Mouse (Mus musculus) megakaryocyte, embryonic 14.5 days (primary cell): ENCODE measurements at regions not wholly inside any gene's neighbourhood (a gene's known extent, or its start where the extent isn't known, plus 50 kb on each side); places are given as distances from the start of the nearest gene placed in this dataset.

Source experiments
- H3K27me3 ChIP-seq: replicated peaks from 2 replicates; pipeline ENCODE3; 2012; ENCODE audit warnings: inconsistent platforms
- H3K36me3 ChIP-seq: replicated peaks from 2 replicates; pipeline ENCODE3; 2012; ENCODE audit warnings: low read length, inconsistent platforms, mixed read lengths
- H3K4me1 ChIP-seq: 2 replicates; pipeline ENCODE4 v1.6.1; 2012; ENCODE audit warnings: inconsistent platforms
- H3K4me3 ChIP-seq: replicated peaks from 2 replicates; pipeline ENCODE3; 2012; ENCODE audit warnings: moderate library complexity, mild to moderate bottlenecking, inconsistent platforms
- H3K9me3 ChIP-seq: 2 replicates; pipeline ENCODE4 v1.6.1; 2012; ENCODE audit warnings: inconsistent platforms
- FLI1 ChIP-seq: IDR thresholded peaks from 2 replicates; pipeline ENCODE4 v1.6.1; 2012; ENCODE audit warnings: low read length, inconsistent platforms, mixed read lengths
- GATA1 ChIP-seq: IDR thresholded peaks from 3 replicates; pipeline ENCODE4 v1.6.1; 2012; ENCODE audit warnings: mixed read lengths, low read length, inconsistent platforms, borderline replicate concordance

DNA sequence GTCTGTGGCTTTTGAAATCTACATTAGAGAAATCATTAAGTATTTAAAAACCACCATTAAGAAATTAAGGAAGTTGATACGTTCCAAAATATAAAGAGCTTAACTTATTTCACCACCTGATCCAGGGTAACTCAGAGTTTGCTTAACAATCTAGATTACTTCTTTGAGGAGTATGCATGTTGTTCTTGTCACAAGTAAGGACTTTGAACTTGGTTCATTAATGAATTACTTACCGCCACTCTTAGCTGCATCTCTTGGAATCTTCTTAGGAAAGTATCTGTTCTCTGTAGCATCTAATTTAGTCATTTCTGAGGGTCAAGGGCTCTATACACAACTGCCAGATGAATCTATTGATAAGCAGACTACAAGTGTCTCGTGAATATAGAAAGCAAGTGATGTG, 715.4 kb upstream of the Tbl1xr1 start:
- Histone ChIP-seq H3K36me3 (no peaks in the 10 kb centered on the region), H3K27me3 (no peaks in the 10 kb centered on the region), H3K9me3 (peaks cover 3% of the 10 kb centered on the region; the same call in 1 of the 2 replicates), H3K4me3 (no peak overlapping the region), H3K4me1 (peaks cover 4% of the 10 kb centered on the region; the same call in 1 of the 2 replicates)
- TF ChIP-seq GATA1 = no peak
- no peak for TF ChIP-seq FLI1

DNA sequence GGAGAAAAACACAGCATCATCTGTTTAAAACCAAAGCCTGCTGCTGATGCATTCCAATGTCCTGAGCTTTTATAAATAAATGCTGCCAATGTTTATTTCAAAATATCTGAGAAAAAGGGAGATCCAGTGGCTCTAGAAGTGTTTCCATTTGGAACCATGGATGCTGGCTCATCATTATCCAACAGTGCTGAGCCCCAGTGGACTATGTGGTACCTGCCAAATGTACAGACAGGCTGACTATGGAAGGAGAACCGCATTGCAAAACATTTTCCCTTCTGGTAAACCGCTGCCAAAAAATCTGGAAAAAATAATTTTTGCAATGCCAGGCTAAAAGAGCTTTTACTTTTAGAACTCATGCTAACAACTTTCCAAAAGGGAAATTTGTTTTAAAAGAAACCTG, 696.6 kb upstream of the Tbl1xr1 start:
- Histone ChIP-seq H3K27me3 (no peaks in the 10 kb centered on the region), H3K4me1 (no peaks in the 10 kb centered on the region; the same call in 1 of the 2 replicates), H3K36me3 (no peaks in the 10 kb centered on the region), H3K4me3 (no peak overlapping the region), H3K9me3 (no peaks in the 10 kb centered on the region)
- TF ChIP-seq FLI1 = no peak
- no peak for TF ChIP-seq GATA1

DNA sequence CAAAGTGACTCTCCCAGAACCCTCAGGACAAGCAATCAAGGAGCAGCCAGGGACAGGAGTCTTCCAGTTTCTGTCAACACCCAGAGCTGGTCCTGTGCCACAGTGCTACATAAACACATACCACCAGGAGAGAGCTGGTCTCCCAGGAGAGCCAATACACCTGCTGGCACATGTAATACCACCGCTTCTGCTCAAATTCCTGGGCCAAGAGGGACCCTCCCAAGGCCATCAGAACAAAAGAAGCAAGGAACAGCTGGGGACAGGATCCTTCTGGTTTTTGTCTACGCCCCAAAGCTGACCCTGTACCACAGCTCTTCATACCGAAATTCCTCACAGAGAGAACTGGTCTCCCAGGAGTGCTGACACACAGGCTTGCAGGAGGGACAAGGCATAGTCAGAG, 695.4 kb upstream of the Tbl1xr1 start:
- no peak overlapping the region for H3K4me3 ChIP-seq
- no peaks in the 10 kb centered on the region for H3K36me3 ChIP-seq
- no peaks in the 10 kb centered on the region; the same call in 1 of the 2 replicates for H3K4me1 ChIP-seq
- no peaks in the 10 kb centered on the region for H3K9me3 ChIP-seq
- H3K27me3 ChIP-seq = no peaks in the 10 kb centered on the region
- TF ChIP-seq GATA1 (no peak), FLI1 (no peak)

DNA sequence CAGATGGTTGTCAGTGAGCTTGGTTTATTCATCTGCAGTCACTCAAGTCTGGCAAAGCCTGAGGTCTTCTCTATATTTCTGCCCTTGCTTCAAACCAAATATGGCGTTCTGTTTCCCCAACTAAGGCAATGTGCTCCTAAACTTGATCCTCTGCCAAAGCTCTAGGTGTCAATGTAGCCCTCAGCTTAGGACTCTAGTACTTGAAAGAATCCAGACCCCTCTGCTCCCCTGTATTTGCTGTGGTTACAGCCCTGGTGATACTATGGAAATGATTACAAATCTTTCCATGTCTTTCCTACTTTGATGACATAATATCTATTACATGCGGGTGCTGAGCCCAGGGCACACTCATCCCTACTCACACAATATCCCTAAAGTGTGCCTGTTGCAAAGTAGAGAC, 672.9 kb upstream of the Tbl1xr1 start:
- Histone ChIP-seq H3K4me3 (no peak overlapping the region), H3K4me1 (no peaks in the 10 kb centered on the region), H3K36me3 (no peaks in the 10 kb centered on the region), H3K27me3 (no peaks in the 10 kb centered on the region), H3K9me3 (no peaks in the 10 kb centered on the region)
- TF ChIP-seq GATA1 (no peak), FLI1 (no peak)

DNA sequence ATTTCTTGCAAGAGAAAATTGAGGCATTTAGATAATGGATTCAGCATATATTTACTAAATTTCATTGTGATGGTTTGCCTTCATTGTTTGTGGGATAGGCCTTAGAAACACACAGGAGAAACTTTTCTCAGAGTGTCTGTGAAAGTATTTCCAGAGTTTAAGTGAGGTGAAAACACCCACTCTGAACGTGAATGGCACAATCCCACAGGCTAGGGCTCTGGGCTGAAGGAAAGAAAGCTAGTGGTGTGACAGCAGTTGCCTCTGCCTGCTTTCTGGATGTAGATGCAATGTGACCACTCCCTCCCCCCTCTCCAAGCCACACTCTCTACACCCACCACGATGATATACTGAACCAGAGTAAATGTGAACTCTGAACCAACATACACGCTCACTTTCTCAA, 672.4 kb upstream of the Tbl1xr1 start:
- TF ChIP-seq FLI1 (no peak), GATA1 (no peak)
- H3K4me3 ChIP-seq = no peak overlapping the region
- H3K36me3 ChIP-seq = no peaks in the 10 kb centered on the region
- no peaks in the 10 kb centered on the region for H3K9me3 ChIP-seq
- no peaks in the 10 kb centered on the region for H3K4me1 ChIP-seq
- H3K27me3 ChIP-seq = no peaks in the 10 kb centered on the region

DNA sequence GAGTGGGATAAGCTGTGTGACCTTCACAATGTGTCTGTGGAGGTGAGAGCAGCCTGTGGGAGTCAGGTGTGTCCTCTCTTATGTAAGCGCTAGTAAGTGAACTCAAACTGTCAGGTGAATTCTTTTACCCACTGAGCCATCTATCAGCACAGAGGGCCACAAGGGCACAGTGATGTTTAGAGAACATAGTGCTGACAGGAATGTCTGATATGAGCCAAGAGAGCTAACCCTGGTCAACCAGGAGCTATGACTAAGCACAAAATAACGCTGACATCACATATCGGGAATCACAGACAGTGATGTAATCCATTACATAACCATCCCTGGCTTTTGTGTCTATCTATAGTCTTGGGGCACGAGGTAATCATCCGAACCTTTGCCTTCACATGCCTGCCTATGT, 669.4 kb upstream of the Tbl1xr1 start:
- H3K9me3 ChIP-seq = no peaks in the 10 kb centered on the region
- no peaks in the 10 kb centered on the region for H3K36me3 ChIP-seq
- H3K4me1 ChIP-seq = peaks cover 3% of the 10 kb centered on the region
- TF ChIP-seq GATA1 = no peak
- no peak for TF ChIP-seq FLI1
- no peaks in the 10 kb centered on the region for H3K27me3 ChIP-seq
- H3K4me3 ChIP-seq = no peak overlapping the region

DNA sequence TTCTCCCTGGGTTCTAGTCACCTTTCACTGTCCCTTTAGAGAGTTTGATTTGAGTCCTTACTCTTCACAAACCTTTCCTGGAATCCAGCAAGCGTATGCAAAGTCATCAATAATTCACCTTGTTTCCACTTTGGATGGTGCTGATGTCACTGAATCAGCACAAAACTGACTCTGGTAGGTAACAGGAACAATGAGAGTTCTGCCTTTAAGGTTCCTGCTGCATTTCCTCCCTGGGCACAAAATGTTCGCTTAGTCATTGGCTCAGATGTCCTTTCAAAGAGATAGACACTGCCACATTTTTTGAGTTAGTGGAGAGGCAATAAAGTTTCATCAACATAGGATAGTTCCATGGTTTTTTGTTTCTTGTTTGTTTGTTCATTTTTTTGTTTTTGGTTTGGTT, 664.4 kb upstream of the Tbl1xr1 start:
- no peak for TF ChIP-seq FLI1
- TF ChIP-seq GATA1 = no peak
- Histone ChIP-seq H3K27me3 (no peaks in the 10 kb centered on the region), H3K4me1 (peaks cover 4% of the 10 kb centered on the region), H3K36me3 (no peaks in the 10 kb centered on the region), H3K4me3 (no peak overlapping the region), H3K9me3 (no peaks in the 10 kb centered on the region)

DNA sequence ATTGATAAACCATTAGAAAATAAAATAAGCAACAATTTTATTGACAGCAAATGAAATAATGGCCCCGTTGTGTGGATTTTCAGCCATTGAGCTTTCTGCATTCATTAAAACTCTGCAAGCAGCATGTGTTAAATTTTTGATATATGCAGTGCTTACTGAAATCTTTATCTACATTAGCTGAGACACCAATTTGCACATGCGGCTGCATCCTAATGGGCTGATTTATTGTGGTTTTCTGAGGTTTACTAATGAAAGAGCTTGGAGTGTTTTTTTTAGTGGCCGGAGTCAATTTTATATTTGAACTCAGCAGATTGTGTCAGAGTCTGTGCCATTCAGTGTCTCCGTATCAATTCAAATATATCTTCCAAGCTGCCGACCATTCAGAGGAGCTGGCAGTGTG, 653.3 kb upstream of the Tbl1xr1 start:
- no peak overlapping the region for H3K4me3 ChIP-seq
- no peaks in the 10 kb centered on the region for H3K27me3 ChIP-seq
- H3K36me3 ChIP-seq = no peaks in the 10 kb centered on the region
- no peaks in the 10 kb centered on the region for H3K9me3 ChIP-seq
- peaks cover 1% of the 10 kb centered on the region; the same call in 1 of the 2 replicates for H3K4me1 ChIP-seq
- no peak for TF ChIP-seq FLI1

DNA sequence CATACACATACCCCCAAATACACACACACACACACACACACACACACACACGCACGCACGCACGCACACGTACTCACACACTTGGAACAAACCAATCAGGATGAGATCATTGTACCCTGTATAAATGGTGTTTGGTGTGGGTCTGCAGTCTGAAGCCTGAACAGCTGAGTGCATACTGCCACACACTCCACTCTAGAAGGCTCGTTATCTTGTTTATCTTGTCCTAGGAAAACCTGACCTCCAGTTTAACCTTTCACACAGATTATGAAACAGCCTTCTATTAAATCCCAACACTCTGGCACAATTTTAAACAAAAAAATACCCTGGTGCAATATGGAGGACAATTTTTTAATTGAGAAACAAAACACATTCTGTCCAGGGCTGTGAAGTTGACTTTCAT, 649.9 kb upstream of the Tbl1xr1 start:
- Histone ChIP-seq H3K36me3 (no peaks in the 10 kb centered on the region), H3K4me3 (no peak overlapping the region), H3K9me3 (no peaks in the 10 kb centered on the region), H3K4me1 (peaks cover 3% of the 10 kb centered on the region; the same call in 1 of the 2 replicates), H3K27me3 (no peaks in the 10 kb centered on the region)
- TF ChIP-seq FLI1 (no peak), GATA1 (no peak)

DNA sequence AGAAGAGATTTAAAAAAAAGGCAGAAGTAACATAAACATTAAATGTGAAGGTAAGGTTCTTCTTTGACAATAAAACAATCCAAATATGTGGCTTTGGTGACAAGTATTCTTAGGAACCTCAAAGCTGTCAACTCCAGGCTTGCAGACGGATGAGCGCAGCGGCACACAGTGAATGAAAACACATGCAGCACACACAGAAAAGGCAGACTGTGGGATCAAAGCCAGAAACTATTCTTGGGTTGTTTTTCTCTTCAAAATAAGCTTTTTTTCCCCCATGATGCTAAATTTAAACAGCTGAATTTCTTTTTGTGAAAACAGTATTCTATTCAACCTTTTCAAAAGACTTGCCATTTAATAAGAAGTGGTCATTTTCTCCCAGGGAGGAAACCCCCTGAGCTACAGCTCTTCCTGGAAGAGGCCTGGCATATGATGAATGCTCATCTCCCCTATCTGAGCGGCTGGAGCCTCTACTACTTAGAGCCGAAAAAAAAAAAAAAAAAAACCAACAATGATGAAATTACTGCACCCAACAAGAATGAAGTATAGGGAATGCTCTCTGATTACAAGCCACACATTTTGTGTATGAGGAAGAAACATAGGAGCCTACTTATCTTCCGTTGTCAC, 648.9 kb upstream of the Tbl1xr1 start:
- H3K9me3 ChIP-seq = no peaks in the 10 kb centered on the region
- TF ChIP-seq FLI1 (no peak), GATA1 (no peak)

DNA sequence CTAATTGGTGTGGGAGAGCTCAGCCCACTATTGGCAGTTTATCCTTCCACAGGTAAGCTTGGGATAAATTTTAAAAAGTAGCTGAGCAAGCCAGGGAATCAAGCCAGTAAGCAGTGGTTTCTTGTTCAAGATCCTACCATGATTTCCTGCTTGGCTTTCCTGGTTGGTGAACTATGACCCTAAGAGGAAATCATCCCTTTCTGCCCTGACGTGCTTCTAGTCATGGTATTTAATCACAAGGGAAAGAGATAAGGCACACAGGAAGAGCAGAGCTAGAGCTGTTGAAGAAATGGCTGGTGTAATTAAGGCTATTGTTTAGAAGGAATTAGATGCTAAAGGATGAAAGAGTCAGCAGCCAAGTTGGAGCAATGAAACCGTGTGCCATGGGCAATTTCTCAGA, 648.3 kb upstream of the Tbl1xr1 start:
- H3K9me3 ChIP-seq = no peaks in the 10 kb centered on the region
- no peak overlapping the region for H3K4me3 ChIP-seq
- no peak for TF ChIP-seq GATA1
- no peak for TF ChIP-seq FLI1

More for the DNA sequence above, 648.9 kb upstream of the Tbl1xr1 start:
- H3K4me1 ChIP-seq = peaks cover 3% of the 10 kb centered on the region; the same call in 1 of the 2 replicates
- no peak overlapping the region for H3K4me3 ChIP-seq
- no peaks in the 10 kb centered on the region for H3K36me3 ChIP-seq
- no peaks in the 10 kb centered on the region for H3K27me3 ChIP-seq

DNA sequence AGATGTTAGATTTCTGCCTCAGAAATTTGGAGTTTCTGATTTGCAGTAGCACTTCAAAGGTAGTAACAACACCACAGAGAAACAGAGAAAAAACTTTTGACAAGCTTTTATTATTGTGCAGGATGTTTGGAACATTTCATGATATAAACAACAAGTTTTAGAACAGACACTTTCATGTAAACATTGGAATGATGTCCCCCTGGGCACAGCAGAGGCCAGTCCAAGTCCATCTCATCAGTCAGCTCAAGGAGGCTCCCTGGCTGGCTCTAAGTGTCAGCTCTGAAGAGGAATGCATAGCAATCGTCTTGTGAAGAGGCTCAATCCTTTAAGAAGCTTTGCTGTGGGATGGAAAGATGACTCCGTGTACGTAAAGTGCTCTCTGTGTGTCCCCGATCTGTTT, 612.2 kb upstream of the Tbl1xr1 start:
- no peak for TF ChIP-seq GATA1
- TF ChIP-seq FLI1 = no peak
- no peaks in the 10 kb centered on the region for H3K4me1 ChIP-seq
- 0 out of 2 replicates have a peak, but pooled peaks cover 2% of the 10 kb centered on the region for H3K9me3 ChIP-seq
- H3K36me3 ChIP-seq = no peaks in the 10 kb centered on the region
- no peak overlapping the region for H3K4me3 ChIP-seq
- H3K27me3 ChIP-seq = no peaks in the 10 kb centered on the region

More for the DNA sequence above, 648.3 kb upstream of the Tbl1xr1 start:
- no peaks in the 10 kb centered on the region for H3K27me3 ChIP-seq
- no peaks in the 10 kb centered on the region for H3K36me3 ChIP-seq
- H3K4me1 ChIP-seq = peaks cover 3% of the 10 kb centered on the region; the same call in 1 of the 2 replicates
